Mouse (Mus musculus) myocyte (in vitro differentiated cells): ENCODE measurements around the gene Cd59a. TPM values are rescaled to one million over a fixed set of nuclear protein-coding genes. Genes with fewer than 3 reads are reported as not detected.
"Not testable (repeated sequence)": the region's sequence is repeated elsewhere in the genome, so short reads cannot be mapped to it uniquely, and the experiment has no call there.

Experiments used
- H3K27me3 ChIP-seq: one replicate; pipeline ENCODE4 v1.6.1; 2011; ENCODE audit not compliant: control insufficient read depth, insufficient read depth, insufficient read length
- H3K36me3 ChIP-seq: one replicate; pipeline ENCODE4 v1.6.1; 2011; ENCODE audit not compliant: control insufficient read depth, insufficient read depth
- H3K4me2 ChIP-seq: one replicate; pipeline ENCODE4 v1.6.1; 2011; ENCODE audit warnings: low read depth, control low read depth
- H3K4me3 ChIP-seq: one replicate; pipeline ENCODE4 v1.5.1; 2011; ENCODE audit warnings: mild to moderate bottlenecking, control low read depth, moderate library complexity
- H3K79me2 ChIP-seq: one replicate; pipeline ENCODE4 v1.6.1; 2011; ENCODE audit not compliant: control insufficient read depth, insufficient read depth
- H3ac ChIP-seq: one replicate; pipeline ENCODE4 v1.6.1; 2011; ENCODE audit not compliant: control insufficient read depth, insufficient read length
- CEBPB ChIP-seq: IDR thresholded peaks from 2 replicates; pipeline ENCODE4 v1.6.1; 2011; ENCODE audit warnings: mild to moderate bottlenecking, moderate library complexity; ENCODE audit not compliant: poor library complexity, insufficient read depth, severe bottlenecking
- E2F4 ChIP-seq: IDR thresholded peaks from one replicate; pipeline ENCODE4 v1.6.1; 2011; ENCODE audit warnings: mild to moderate bottlenecking, control low read depth, moderate library complexity; ENCODE audit not compliant: insufficient read depth
- MAX ChIP-seq: IDR thresholded peaks from one replicate; pipeline ENCODE4 v1.6.1; 2011; ENCODE audit warnings: low read depth, mild to moderate bottlenecking, control low read depth
- MYOD1 ChIP-seq, 3 experiments: IDR thresholded peaks; one replicate each; pipeline ENCODE4 v1.6.1; 2011; ENCODE audit warnings: control low read depth in 2 of 3, low read depth in 2 of 3, mild to moderate bottlenecking in 2 of 3, moderate library complexity in 1 of 3; ENCODE audit not compliant: insufficient read length in 2 of 3, control insufficient read depth in 1 of 3
- MYOG ChIP-seq, 3 experiments: IDR thresholded peaks; one replicate each; pipeline ENCODE4 v1.6.1; 2011; ENCODE audit warnings: control low read depth in 2 of 3, low read depth in 2 of 3, mild to moderate bottlenecking in 2 of 3; ENCODE audit not compliant: insufficient read length in 2 of 3, control insufficient read depth in 1 of 3, insufficient read depth in 1 of 3
- POLR2A ChIP-seq: IDR thresholded peaks from one replicate; pipeline ENCODE4 v1.6.1; 2011; ENCODE audit warnings: low read depth, mild to moderate bottlenecking, control low read depth, moderate library complexity; ENCODE audit not compliant: insufficient read length
- POLR2AphosphoS2 ChIP-seq: IDR thresholded peaks from one replicate; pipeline ENCODE4 v1.6.1; 2011; ENCODE audit warnings: low read depth, control low read depth; ENCODE audit not compliant: insufficient read length
- REST ChIP-seq: IDR thresholded peaks from one replicate; pipeline ENCODE4 v1.6.1; 2011; ENCODE audit warnings: mild to moderate bottlenecking, control low read depth, moderate library complexity; ENCODE audit not compliant: insufficient read depth, insufficient read length
- SRF ChIP-seq: IDR thresholded peaks from one replicate; pipeline ENCODE4 v1.6.1; 2011; ENCODE audit warnings: low read depth; ENCODE audit not compliant: control insufficient read depth, insufficient read length
- TCF12 ChIP-seq: IDR thresholded peaks from one replicate; pipeline ENCODE4 v1.6.1; 2011; ENCODE audit warnings: mild to moderate bottlenecking, control low read depth; ENCODE audit not compliant: poor library complexity, insufficient read depth, severe bottlenecking
- TCF3 ChIP-seq: IDR thresholded peaks from one replicate; pipeline ENCODE4 v1.6.1; 2011; ENCODE audit warnings: low read depth, control low read depth; ENCODE audit not compliant: insufficient read length
- USF1 ChIP-seq: IDR thresholded peaks from one replicate; pipeline ENCODE4 v1.6.1; 2011; ENCODE audit warnings: low read depth, mild to moderate bottlenecking, control low read depth, moderate library complexity
- polyA plus RNA-seq: library from polyadenylated mRNA; unstranded; fragments of >200 nt; fragmentation: generic; extraction: Trizol; gene quantifications from one replicate; pipeline ENCODE4 v1.2.1, GENCODE M21; 2012; ENCODE audit warnings: missing spikeins

The Cd59a gene
- polyA plus RNA-seq, 1 experiment, result 12.5 TPM

- no peak for TF ChIP-seq TCF3
- TF ChIP-seq CEBPB, result no peak
- TF ChIP-seq REST, result no peak
- TF ChIP-seq MYOG (IDR thresholded peaks at IDR 0.05; ENCODE audit: control insufficient read depth in 1 of 3, insufficient read depth in 1 of 3, insufficient read length in 2 of 3, low read depth in 2 of 3), result no peak
- TF ChIP-seq POLR2AphosphoS2, result no peak
- no peak for TF ChIP-seq POLR2A
- no peak for TF ChIP-seq E2F4
- TF ChIP-seq MAX, result no peak
- no peak for TF ChIP-seq SRF
- TF ChIP-seq TCF12, result no peak
- no peak for TF ChIP-seq USF1
- no peak for TF ChIP-seq MYOD1 (IDR thresholded peaks at IDR 0.05; ENCODE audit: control insufficient read depth in 1 of 3, insufficient read length in 2 of 3, low read depth in 2 of 3)
- no peaks in the 10 kb centered on the region for H3K27me3 ChIP-seq
- no peaks in the 10 kb centered on the region for H3K36me3 ChIP-seq
- no peak overlapping the region for H3ac ChIP-seq
- H3K4me2 ChIP-seq, result no peak overlapping the region
- no peaks in the 10 kb centered on the region for H3K79me2 ChIP-seq
- no peak overlapping the region for H3K4me3 ChIP-seq
These were observed 31.4 kb upstream of the Cd59a start for GRCm38 (mm10) chr2:104064152-104064551.

GRCm38 (mm10) chr2:104065526-104065925 is 30.1 kb upstream of the Cd59a start, which contains the start of gene Gm10912:
Gm10912 (plus strand) TSS chr2:104065826.
- H3K27me3 ChIP-seq, result not testable (repeated sequence)

GRCm38 (mm10) chr2:104068450-104068849 is 27.2 kb upstream of the Cd59a start, which contains the start of gene Gm10799:
Gm10799 (minus strand) TSS chr2:104068550.
- H3K27me3 ChIP-seq, result not testable (repeated sequence)

More at GRCm38 (mm10) chr2:104065526-104065925, 30.1 kb upstream of the Cd59a start, which contains the start of gene Gm10912:
- not testable (repeated sequence) for H3K79me2 ChIP-seq, H3K4me2 ChIP-seq, H3K4me3 ChIP-seq, H3K36me3 ChIP-seq, H3ac ChIP-seq

GRCm38 (mm10) chr2:104069704-104070185 is 25.9 kb upstream of the Cd59a start, which contains the start of gene Cd59b:
Cd59b (plus strand) TSS chr2:104069849.
- H3K36me3 ChIP-seq, result no peaks in the 10 kb centered on the region
- H3K4me2 ChIP-seq, result no peak within 1 kb of the TSS
- no peak within 1 kb of the TSS for H3K4me3 ChIP-seq
- H3ac ChIP-seq, result no peak within 1 kb of the TSS
- no peaks in the 10 kb centered on the region for H3K79me2 ChIP-seq
- peaks cover 3% of the 10 kb centered on the region for H3K27me3 ChIP-seq
- no peak for TF ChIP-seq POLR2A
- TF ChIP-seq TCF12, result no peak
- TF ChIP-seq CEBPB, result no peak
- TF ChIP-seq MAX, result no peak
- TF ChIP-seq MYOG (IDR thresholded peaks at IDR 0.05; ENCODE audit: control insufficient read depth in 1 of 3, insufficient read depth in 1 of 3, insufficient read length in 2 of 3, low read depth in 2 of 3), result no peak
- TF ChIP-seq REST, result no peak
- TF ChIP-seq TCF3, result no peak
- TF ChIP-seq E2F4, result no peak
- TF ChIP-seq POLR2AphosphoS2, result no peak
- no peak for TF ChIP-seq SRF

More at GRCm38 (mm10) chr2:104068450-104068849, 27.2 kb upstream of the Cd59a start, which contains the start of gene Gm10799:
- H3K4me3 ChIP-seq, H3ac ChIP-seq, H3K4me2 ChIP-seq, H3K36me3 ChIP-seq, H3K79me2 ChIP-seq: not testable (repeated sequence)

GRCm38 (mm10) chr2:104078285-104078684 is 17.3 kb upstream of the Cd59a start:
- not testable (repeated sequence) for H3K36me3 ChIP-seq, H3ac ChIP-seq, H3K27me3 ChIP-seq, H3K4me3 ChIP-seq, H3K79me2 ChIP-seq, H3K4me2 ChIP-seq

GRCm38 (mm10) chr2:104081436-104082050 is 14.1 kb upstream of the Cd59a start:
- not testable (repeated sequence) for H3K4me2 ChIP-seq, H3K27me3 ChIP-seq, H3K79me2 ChIP-seq, H3K36me3 ChIP-seq, H3K4me3 ChIP-seq, H3ac ChIP-seq
